ENCODE assay signal across 8 mouse cellular contexts in the genomic region with DNA sequence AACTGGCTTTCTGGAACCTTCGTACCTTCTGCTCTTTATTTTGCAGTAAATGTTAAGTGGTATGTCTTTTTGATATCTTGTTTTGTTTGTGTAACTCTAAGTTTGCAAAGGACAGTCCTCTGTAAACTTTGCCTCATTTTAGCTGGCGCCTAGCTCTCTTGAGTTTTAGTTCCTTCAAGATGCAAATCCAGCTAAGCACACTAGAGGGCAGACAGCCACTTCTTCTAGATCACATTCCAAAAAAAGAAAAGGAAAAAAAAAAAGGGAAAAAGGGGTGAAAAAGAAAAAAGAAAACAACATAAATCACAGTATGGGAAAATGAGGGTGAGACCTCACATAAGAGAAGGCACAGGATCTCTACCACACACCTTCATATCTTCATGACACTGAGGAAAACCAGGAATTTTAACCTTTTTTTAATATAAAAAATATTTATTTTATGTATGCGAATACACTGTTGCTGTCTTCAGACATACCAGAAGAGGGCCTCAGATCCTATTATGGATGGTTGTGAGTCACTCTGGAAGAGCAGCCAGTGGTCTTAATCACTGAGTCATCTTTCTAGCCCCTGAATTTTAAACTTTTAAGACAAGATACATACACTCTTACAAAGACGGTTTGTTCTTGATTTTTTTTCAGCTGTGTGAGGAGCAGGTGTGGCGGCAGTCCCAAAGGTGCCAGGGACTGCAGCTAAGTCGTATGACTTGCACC. TPM values are rescaled to one million over a fixed set of nuclear protein-coding genes. Genes with fewer than 3 reads are reported as not detected.
DNase-seq lines count a peak whose midpoint lies in the region; TF ChIP-seq lines count a peak whose summit lies in the region.

No protein-coding gene starts in this region.

- peak; percentile 61 for DNase-seq in heart, adult 8-10 months (ENCODE audit: low spot score)
- DNase-seq in heart, embryonic 10.5 days (ENCODE audit: low spot score) = no peak
- DNase-seq in 3134 (ENCODE audit: extremely low read depth, insufficient read length, low spot score) = peak; percentile 23
- DNase-seq in MEL (ENCODE audit: low read depth, low spot score) = peak; percentile 71
- peak; percentile 83 for DNase-seq in embryo, embryonic 10.5 days (ENCODE audit: low spot score)
- DNase-seq in left cerebral cortex, postnatal 10 days (ENCODE audit: extremely low spot score in 1 of 2, low spot score in 2 of 2) = peak; percentile 49 to 56
- DNase-seq in right cerebral cortex, postnatal 14 days = peak; percentile 52
- DNase-seq in spleen, postnatal 36 days (ENCODE audit: low spot score in 2 of 2) = no peak

- no peaks in the 10 kb centered on the region for H3K27me3 ChIP-seq in heart, embryonic 10.5 days (ENCODE audit: insufficient read depth, poor library complexity, severe bottlenecking)
- H3K27me3 ChIP-seq in MEL (ENCODE audit: control insufficient read depth in 1 of 2, insufficient read depth in 2 of 2, low read length in 2 of 2) = no peaks in the 10 kb centered on the region

- no peak overlapping the region for H3K4me3 ChIP-seq in heart, embryonic 10.5 days
- no peak overlapping the region for H3K4me3 ChIP-seq in MEL (ENCODE audit: control insufficient read depth in 1 of 2, insufficient read depth in 1 of 2, low read depth in 2 of 2, low read length in 2 of 2)

- H3K27ac ChIP-seq in heart, embryonic 10.5 days = no peak overlapping the region
- no peak overlapping the region for H3K27ac ChIP-seq in MEL (ENCODE audit: control insufficient read depth, low read depth, low read length)

- peak; percentile 84 for TF ChIP-seq RAD21 in MEL (IDR thresholded peaks at IDR 0.05; ENCODE audit: low read depth, low read length)

- H3K9me3 ChIP-seq in heart, embryonic 10.5 days = no peaks in the 10 kb centered on the region
- H3K9me3 ChIP-seq in MEL (replicated peaks; ENCODE audit: insufficient read depth, low read length) = no peaks in the 10 kb centered on the region

- H3K4me1 ChIP-seq in heart, embryonic 10.5 days = peaks cover 20% of the 10 kb centered on the region
- peaks cover 2 to 3% of the 10 kb centered on the region in 2 experiments; a peak in 3 of 4 replicates for H3K4me1 ChIP-seq in MEL (ENCODE audit: control insufficient read depth in 1 of 2, insufficient read depth in 2 of 2, low read length in 2 of 2)

- peak; percentile 33 to 81 (median 47) for TF ChIP-seq CTCF in MEL (IDR thresholded peaks at IDR 0.05 in 2 of 3, conservative IDR thresholded peaks at IDR 0.05 in 1 of 3; ENCODE audit: control insufficient read depth in 1 of 3, insufficient read depth in 1 of 3, low read depth in 2 of 3, low read length in 3 of 3, poor library complexity in 1 of 3, severe bottlenecking in 1 of 3)

- no peaks in the 10 kb centered on the region for H3K79me2 ChIP-seq in MEL (ENCODE audit: control insufficient read depth, insufficient read depth, low read length, poor library complexity)

- no peaks in the 10 kb centered on the region for H3K36me3 ChIP-seq in heart, embryonic 10.5 days
- peaks cover 0 to 10% of the 10 kb centered on the region in 2 experiments; a peak in 2 of 4 replicates for H3K36me3 ChIP-seq in MEL (ENCODE audit: control insufficient read depth in 1 of 2, insufficient read depth in 2 of 2, low read length in 2 of 2)

- TF ChIP-seq EP300 in MEL (IDR thresholded peaks at IDR 0.05; ENCODE audit: low read depth in 1 of 2, low read length in 2 of 2) = no peak

- WGBS in heart, embryonic 10.5 days = 48% methylated on average over 6 of the region's 6 CpGs

- TF ChIP-seq POLR2A in MEL (IDR thresholded peaks at IDR 0.05; ENCODE audit: control insufficient read depth in 1 of 2, insufficient read depth in 1 of 2, low read depth in 1 of 2, low read length in 2 of 2, poor library complexity in 1 of 2) = no peak

- no peak overlapping the region for H3K9ac ChIP-seq in MEL (ENCODE audit: control insufficient read depth, low read depth, low read length, poor library complexity, severe bottlenecking)

- intact Hi-C loops in left cerebral cortex, postnatal 10 days (cut with DNase I) = loop anchor here (5.0 kb wide), 3 partner anchors 35 to 75 kb away; a partner anchor contains a TSS

TF ChIP-seq in MEL, 35 proteins besides CTCF, POLR2A, EP300 and RAD21:
- no peak for TF ChIP-seq ZMIZ1 (IDR thresholded peaks at IDR 0.05; ENCODE audit: low read depth, low read length)
- no peak for TF ChIP-seq GATA1 (IDR thresholded peaks at IDR 0.05; ENCODE audit: low read depth, low read length)
- no peak for TF ChIP-seq TCF12 (IDR thresholded peaks at IDR 0.05; ENCODE audit: low read depth, low read length)
- no peak for TF ChIP-seq MAZ (IDR thresholded peaks at IDR 0.05; ENCODE audit: low read depth, low read length)
- no peak for TF ChIP-seq TBP (IDR thresholded peaks at IDR 0.05; ENCODE audit: low read depth, low read length)
- peak; percentile 98 for TF ChIP-seq ZNF384 (IDR thresholded peaks at IDR 0.05; ENCODE audit: low read depth, low read length)
- TF ChIP-seq ETS1 (IDR thresholded peaks at IDR 0.05; ENCODE audit: low read depth, low read length) = no peak
- no peak for TF ChIP-seq MXI1 (IDR thresholded peaks at IDR 0.05; ENCODE audit: low read depth, low read length)
- TF ChIP-seq MYB (IDR thresholded peaks at IDR 0.05; ENCODE audit: low read depth, low read length) = no peak
- peak; percentile 80 for TF ChIP-seq SMC3 (IDR thresholded peaks at IDR 0.05; ENCODE audit: low read depth, low read length)
- peak; percentile 83 for TF ChIP-seq ZC3H11A (IDR thresholded peaks at IDR 0.05; ENCODE audit: low read depth, low read length)
- peak; percentile 53; the same call in 1 of the 2 replicates for TF ChIP-seq SIN3A (IDR thresholded peaks at IDR 0.05; ENCODE audit: low read length)

RNA-seq across cellular contexts. Expression of a gene that starts 32.9 kb away (rescaled TPM):
- total RNA-seq in heart, adult 8-10 months (2022) = 100 to 1,000 TPM; 294 to 330 (median 319) TPM
- 261 and 314 TPM in 2 replicates for polyA plus RNA-seq in heart, embryonic 10.5 days (2016; fragmentation: Nextera tagmentation; extraction: Ambion mirVana)
- total RNA-seq in MEL (2012; rRNA removed) = 73.7 and 76.7 TPM in 2 replicates
- 100 to 1,000 TPM; 114 to 189 TPM for polyA plus RNA-seq in MEL (2012; ENCODE audit: insufficient read depth in 1 of 2, insufficient read length in 2 of 2, low read depth in 1 of 2, low replicate concordance in 2 of 2, missing spikeins in 1 of 2)
- total RNA-seq in left cerebral cortex, postnatal 10 days (2021) = 10 to 100 TPM; 78.7 to 79.5 TPM

Comparison
In these comparisons a context has a peak if more than half of its experiments do, and no peak if none do; other contexts are left out.
1. DNase-seq: peak in heart, adult 8-10 months (single experiment), 3134 (single experiment), MEL (single experiment), embryo, embryonic 10.5 days (single experiment), left cerebral cortex, postnatal 10 days (2 of 2) and right cerebral cortex, postnatal 14 days (single experiment); none in heart, embryonic 10.5 days (single experiment) and spleen, postnatal 36 days (0 of 2).